Mouse (Mus musculus): ENCODE results near the gene Rabggtb.
A peak's percentile ranks its signal among the peaks of the same experiment; 100 is the strongest.

The Rabggtb gene

DNA sequence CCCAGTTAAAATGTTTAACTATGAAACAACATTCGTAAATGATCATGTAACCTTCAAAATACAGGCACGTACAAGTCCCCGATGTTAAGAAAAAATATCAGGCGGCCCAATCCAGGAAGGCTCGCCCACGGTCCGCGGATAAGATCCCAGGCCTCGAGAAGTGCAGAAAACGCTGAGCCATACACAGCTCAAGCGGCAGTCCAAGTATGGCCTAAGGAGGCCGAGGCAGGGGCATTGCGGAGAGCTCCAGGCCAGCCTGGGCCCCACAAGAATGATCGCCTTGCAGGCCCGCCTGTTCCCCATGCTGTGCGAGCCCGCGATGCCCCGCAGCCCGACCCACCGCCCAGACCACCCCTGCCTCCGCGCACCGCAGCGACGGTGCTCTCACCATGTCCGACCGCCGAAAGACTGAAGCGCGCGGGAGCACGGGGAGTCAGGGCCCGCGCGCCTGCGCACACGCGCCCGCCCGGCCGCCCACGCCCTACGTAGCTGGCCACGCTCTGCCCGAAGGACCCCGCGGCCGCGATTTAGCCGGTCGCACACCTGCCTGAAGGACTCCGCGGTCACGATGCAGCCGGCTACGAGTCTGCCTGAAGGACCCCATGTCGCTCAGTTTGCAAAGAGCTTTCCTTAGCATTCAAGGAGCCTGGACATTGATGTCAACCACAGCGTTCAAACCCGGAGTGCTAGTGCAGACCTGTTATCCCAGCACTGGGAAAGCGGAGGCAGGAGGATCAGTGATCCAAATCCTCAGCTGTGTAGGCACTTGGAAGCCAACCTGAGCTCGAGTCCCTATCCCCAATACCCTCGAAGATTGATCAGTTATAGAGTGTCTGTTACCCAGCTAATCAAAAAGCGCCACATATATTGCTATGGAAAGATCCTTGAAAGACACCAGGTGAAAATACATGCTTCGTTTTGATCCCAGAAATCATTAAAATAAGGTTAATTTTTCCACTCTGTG is at the start of gene Rabggtb:
Gene Rabggtb (minus strand): TSS at position 464 of the 964 bp plus-strand sequence.
- peak; percentile 91 to 95 for DNase-seq (ENCODE audit: low spot score in 2 of 2)

DNA sequence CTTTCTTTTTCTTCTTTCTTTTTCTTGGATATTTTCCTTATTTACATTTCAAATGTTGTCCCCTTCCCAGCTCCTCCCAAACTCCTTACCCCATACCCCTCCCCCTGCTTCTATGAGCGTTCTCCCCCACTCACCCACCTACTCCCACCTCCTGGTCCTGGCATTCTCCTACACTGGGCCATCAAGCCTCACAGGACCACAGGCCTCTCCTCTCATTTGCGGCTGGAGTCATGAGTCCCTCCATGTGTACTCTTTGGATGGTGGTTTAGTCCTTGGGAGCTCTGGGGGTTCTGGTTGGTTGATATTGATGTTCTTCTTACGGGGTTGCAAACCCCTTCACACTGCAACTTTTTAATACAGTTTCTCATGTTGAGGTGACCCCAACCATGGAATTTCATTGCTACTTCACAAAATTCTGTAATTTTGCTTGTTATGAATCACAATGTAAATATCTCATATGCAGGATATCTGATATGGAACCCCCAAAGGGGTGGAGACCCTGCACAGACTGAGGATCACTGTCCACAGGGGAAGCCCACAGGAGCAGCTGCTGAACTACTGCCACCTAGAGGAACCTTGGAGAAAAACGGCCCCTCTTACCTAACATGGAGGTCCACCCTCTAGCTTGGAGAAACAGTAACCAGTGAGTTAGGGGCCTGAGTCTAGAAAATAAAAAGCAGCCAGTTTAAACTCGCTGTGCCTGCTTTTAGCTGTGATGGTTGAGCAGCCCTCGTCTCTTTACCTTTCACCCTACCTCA is 49.0 kb upstream of the Rabggtb start:
- DNase-seq (ENCODE audit: low spot score in 2 of 2): no peak

DNA sequence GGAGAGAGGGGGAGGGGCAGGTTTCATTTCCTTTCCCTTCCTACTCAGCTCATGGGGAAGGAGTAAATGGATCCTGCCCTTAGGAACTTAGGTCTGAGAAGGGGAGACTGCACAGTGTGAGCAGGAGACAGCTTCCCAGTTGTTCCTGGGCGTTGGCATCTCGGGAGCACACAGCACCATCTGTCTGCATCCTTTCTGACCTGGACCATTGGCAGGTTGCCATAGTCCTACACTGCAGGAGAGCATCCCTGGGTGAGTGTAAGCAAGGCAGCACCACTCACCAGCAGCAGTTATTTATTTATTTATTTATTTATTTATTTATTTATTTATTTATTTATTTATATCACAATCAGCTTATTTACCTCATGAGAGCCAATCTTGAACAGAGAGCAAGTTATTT is 48.1 kb upstream of the Rabggtb start:
- no peak for DNase-seq (ENCODE audit: low spot score in 2 of 2)

GRCm38 (mm10) chr3:153959731-153960207 is 47.0 kb upstream of the Rabggtb start:
- no peak for DNase-seq (ENCODE audit: low spot score in 2 of 2)

DNA sequence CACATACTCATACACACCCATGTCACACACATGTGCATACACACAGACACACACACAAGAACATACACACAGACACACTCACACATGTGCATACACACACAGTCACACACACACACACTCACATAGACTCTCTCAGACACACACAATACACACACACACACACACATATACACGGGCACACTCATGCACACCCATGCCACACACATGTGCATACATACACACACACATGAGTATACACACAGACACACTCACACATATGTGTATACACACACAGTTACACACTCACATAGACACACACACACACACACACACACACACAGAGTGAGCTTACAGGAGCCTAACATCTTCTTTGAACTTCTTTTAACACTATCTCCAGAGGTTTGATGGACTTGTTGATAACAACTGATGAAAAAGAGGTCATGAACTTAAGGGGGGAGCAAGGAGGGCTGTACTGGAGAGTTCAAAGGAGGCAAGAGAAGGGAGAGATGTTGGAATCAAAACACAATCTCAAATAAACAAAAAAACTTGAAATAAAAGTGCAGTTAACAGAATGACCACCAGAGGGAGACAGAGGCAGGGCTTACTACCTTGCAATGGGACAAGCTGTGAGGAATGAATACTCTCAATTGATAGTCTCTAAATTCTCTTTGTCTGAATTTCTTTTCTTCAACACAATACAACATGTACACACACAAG is 46.4 kb upstream of the Rabggtb start:
- no peak for DNase-seq (ENCODE audit: low spot score in 2 of 2)

- no peak for DNase-seq (ENCODE audit: low spot score in 2 of 2)
Observed at GRCm38 (mm10) chr3:153957916-153958315, 45.1 kb upstream of the Rabggtb start.

GRCm38 (mm10) chr3:153948176-153948575 is 35.4 kb upstream of the Rabggtb start:
- no peak for DNase-seq (ENCODE audit: low spot score in 2 of 2)

DNA sequence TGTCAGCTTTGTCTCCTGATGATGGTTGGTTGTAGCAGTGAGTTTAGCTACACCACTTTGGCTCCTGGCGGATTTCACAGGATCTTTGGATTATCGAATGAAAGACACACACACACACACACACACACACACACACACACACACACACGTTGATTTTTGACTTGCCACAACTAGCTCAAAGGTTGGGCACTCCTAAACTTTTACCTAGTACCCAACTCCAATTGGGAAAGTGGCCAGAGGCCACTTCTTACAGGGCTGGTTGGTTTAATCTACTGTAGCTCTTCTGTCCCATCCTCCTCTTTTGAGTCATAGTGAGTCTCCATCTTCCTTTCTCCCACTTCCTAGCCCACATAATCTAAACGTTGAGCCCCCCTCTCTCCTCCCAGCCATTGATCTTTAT is 34.5 kb upstream of the Rabggtb start:
- DNase-seq (ENCODE audit: low spot score in 2 of 2): no peak

DNA sequence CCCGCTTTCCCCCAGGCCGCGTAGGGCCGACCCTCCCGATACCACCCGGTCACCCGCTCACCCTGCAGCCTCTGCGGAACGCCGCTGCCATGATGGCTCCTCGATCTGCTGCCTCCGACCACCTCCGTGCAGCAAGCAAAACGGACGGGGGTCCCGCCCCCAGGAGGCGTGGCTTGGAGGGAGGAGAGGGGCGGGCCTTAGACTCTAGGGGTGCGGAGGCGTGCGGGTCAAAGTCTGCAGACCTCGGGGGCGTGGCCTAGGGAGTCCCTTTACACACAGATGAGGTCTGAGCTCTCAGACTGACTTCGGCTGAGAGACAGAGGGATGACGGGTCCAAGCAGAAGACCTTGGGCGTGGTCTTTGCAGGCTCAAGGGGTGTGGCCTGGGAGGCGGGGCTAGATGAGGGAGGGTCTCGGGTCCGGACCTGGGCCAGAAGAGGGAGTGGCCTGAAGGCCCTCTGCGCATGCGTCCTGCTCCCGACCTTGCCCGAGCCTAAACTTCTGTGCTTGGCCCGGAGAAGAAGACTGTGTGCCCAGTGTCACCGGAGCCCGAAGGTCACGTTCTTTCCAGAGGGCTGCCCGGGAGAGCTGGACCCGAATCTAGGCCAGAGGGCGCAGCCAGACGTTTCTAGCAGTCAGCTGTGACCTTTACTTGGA is 31.7 kb upstream of the Rabggtb start, which contains the start of gene Acadm:
Gene Acadm (minus strand): TSS at position 298 of the 656 bp plus-strand sequence.
- peak; percentile 95 to 99 for DNase-seq (ENCODE audit: low spot score in 2 of 2)

DNA sequence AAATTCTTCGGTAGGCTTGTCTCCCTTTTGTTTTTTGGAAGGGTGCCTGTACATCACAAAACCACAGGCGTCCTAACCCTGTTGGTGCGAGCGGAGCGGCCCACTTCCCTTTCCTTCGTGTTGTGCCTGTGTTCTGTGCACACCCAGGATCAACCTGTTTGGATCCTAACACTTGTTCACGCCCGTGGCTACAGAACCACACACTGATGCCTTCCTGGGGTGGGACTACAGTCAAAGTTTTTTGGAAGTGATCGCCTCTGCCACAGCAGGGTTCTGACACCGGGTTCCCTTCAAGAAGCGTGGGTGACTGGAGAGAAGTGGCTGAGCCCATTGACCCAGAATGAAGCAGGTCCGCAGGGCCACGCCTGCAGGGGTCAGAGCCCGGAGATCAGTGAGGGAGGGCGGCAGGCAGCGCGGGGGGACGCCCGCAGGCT is 31.1 kb upstream of the Rabggtb start:
- DNase-seq (ENCODE audit: low spot score in 2 of 2): no peak

DNA sequence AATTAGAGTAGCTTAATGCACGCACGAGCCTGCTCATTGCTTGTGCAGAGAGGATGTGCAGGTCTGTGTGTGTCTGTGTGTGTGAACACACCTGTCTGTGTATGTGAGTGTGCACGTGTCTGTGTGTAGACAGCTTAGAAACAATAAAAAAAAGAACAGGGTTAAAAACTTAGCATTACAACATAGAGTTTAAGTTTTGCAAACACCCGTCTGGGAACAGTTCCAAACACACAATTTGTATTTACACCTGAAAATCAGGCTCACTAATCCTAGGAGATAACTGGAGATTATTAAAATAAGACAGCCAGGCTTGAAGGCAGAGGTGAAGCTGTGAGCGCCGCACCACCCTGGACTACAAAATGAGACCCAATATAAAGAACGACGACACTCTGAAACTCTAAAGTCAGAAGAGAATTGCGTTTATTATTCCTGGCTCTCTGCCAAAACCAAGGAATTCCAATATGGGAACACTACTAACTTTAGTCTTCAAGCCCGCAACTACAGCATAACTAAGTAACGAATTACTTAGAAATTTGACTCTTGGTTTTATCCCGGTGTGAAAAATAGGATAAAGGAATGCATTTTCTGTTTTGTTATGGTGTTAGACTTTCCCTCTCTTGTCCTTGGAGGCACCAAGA is 30.3 kb upstream of the Rabggtb start:
- no peak for DNase-seq (ENCODE audit: low spot score in 2 of 2)

GRCm38 (mm10) chr3:153941613-153942012 is 28.8 kb upstream of the Rabggtb start:
- no peak for DNase-seq (ENCODE audit: low spot score in 2 of 2)

DNA sequence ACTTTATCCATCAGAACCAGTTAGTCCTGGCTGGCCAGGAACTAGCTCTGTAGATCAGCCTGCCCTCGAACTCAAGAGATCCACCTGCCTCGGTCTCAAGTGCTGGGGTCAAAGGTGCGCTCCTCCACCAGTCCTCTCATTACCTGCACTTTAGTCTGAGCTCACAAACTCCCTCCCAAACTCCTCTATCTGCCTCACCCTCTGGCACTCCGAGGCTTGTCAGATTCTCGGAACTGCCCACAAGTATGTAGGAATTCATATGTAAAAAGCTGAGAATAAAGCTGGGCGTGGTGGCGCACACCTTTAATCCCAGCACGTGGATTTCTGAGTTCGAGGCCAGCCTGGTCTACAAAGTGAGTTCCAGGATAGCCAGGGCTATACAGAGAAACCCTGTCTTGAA is 27.7 kb upstream of the Rabggtb start:
- no peak for DNase-seq (ENCODE audit: low spot score in 2 of 2)

DNA sequence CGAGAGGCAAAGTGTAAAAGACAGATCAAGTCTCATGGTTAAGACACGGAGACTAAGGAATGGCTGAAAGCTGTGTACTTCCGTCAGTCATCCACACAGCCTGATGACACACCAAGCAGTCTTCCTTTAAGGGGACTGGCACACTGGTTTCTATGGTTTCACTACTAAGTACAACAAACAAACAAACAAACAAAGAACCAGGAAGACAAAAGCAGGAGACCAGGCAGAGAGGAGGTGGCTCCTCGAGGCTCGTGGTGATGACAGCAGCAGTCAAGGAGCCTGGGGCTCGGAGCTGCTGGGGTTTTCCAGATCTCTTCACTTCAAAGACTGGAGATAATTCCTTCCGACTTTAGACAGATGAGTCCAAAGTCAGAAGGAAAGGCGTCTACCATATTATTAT is 27.2 kb upstream of the Rabggtb start:
- DNase-seq (ENCODE audit: low spot score in 2 of 2): no peak

GRCm38 (mm10) chr3:153937116-153937810 is 24.5 kb upstream of the Rabggtb start:
- DNase-seq (ENCODE audit: low spot score in 2 of 2): no peak

- DNase-seq (ENCODE audit: low spot score in 2 of 2): no peak
Observed at GRCm38 (mm10) chr3:153935878-153936277, 23.1 kb upstream of the Rabggtb start.

- no peak for DNase-seq (ENCODE audit: low spot score in 2 of 2)
Observed at GRCm38 (mm10) chr3:153932461-153932860, 19.7 kb upstream of the Rabggtb start.

- no peak for DNase-seq (ENCODE audit: low spot score in 2 of 2)
Observed at GRCm38 (mm10) chr3:153929526-153929925, 16.7 kb upstream of the Rabggtb start.

DNA sequence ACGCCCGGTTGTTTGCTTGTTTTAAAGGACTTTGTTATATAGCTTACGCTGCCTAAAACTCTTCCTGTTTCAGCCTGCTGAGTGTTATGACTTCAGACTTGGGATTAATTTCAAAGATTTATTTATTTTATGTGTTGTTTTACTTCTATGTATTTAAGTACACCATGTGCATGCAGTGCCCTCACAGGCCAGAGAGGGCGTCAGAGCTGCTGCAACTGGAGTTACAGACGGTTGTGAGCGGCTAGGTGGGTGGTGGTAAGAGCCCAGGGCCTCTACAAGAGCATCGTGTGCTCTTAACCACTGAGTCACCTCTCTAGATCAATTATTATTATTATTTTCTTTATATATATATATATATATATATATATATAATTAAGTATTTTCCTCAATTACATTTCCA is 13.5 kb upstream of the Rabggtb start:
- no peak for DNase-seq (ENCODE audit: low spot score in 2 of 2)
